Mouse (Mus musculus) ovary, postnatal 36 days (tissue): ENCODE data around the gene Wls.

Experiments used
- DNase-seq: peaks from one replicate; pipeline ENCODE4 v3.0.0; 2022; ENCODE audit warnings: low spot score, mixed read lengths

Wls gene

DNA sequence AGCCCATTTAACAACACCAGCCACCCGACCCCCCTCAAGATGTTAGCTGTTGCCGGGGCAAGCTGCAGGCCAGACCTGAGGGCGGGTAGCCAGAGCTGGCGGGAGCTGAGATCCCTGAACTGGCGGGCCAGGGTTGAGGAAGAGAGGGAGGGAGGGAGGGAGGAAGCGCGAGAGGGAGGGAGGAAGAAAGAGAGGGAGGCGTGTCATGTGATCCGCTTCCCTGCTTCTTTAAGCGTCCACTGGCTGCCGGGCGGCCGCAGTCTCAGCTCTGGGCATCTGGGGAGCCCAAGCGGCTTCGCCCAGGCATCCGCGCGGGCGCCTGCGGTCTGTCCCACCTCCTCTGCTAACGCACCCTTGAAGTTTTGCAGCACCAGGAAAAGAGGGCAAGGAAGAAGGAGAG lies at the start of gene Wls:
Gene Wls (plus strand): TSS at position 192 of the 400 bp plus-strand sequence.
- DNase-seq: peak; percentile 72

DNA sequence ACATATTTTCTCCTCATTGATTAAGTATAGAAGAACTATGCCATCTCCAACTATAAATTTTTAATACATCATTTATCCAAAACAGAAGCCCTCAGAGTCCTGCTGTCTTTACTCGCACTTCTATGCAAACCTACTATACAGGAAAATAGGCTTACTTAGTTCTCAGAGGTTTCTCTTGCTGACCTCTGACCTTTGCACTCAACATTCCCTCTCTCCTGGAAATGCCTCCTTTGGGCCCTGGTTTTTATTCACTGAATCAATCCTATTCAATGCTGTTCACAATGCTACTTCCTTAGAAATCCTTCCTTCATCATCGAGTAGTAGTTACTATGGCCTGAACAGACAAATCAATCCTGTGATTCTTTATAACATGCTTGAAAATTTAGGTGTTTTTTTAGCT lies 49.7 kb upstream of the Wls start:
- DNase-seq: no peak

DNA sequence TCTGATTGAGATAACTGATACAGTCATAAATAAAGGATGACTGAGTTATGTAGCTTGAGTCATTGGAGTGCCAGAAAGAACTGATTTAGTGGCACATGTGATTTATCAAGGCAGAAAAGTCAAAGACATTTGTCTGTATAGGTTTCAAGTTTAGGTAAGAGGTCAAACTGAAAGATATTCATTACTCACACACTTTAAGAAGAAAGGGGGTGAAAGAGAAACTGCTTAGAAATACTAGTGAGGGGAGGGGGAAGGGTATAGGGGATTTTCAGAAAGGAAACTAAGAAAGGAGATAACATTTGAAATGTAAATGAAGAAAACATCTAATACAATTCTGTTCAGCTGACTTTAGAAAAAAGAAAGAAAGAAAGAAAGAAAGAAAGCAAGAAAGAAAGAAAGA lies 7.9 kb upstream of the Wls start:
- no peak for DNase-seq

DNA sequence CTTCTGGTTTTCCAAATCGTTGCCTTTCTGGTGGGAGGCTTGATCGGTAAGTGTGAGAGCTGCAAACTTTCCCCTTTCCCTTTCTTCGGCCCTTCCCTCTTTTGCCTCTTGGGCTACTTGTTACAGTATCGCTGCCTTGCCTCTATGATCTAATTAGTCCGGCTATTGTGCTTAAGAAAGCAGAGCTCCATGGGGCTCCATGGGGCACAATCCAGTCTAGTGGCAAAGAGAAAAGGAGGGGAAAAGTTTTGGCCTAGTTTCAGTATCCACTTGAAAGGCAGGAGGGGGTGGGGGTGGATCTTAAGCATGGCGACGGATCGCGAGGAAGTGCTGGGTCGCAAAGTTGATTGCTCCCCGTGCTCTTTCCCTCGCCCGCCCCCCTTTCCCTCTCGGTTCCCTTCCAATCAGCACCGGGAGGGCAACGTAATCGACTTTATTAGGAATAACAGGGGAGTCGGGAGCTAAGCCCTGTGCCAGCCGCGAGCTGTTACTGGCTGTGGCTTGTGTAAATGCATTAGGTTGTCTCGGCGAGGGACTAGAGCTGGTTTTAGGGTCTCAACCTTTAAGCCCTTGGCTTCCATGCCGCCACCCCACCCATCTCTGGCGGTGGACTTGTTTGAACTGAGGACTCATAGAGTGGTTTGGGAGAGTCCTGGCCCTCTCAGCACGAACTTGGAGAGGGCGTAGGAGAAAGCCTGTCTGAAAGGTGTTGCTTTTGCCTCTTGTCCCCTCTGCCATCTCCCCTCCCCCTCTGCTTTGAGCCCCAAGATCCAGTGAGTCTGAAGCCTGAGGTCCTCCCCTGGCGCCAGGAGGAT lies 737 bp downstream of the Wls start:
- peak; percentile 61 for DNase-seq

DNA sequence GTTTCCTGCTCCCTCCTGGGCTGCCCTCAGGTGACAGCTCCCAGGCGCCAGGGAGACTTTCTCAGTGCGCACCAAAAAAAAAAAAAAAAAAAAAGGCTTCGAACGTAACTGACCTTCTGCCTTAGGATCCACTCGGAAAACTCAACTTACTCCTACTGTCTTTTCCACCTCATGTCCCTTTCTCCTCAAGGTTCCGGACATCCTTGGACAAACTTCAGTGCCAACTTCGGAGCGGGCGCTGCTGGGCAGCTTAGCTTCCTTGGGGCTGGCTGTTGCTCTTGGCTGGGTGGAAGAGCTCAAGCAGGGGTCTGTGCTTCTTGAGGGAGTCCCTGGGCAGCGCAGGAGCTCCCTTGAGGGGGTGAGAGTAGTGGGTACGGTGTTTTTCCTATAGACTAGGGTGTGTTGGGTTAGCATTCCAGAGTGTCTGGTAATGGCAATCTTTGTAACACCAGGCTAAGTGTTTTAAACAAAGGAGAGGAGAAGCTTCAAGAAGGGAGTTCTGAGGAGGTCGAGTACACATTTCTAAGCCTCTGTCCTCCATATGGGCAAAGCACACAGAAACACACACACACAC lies 1.4 kb downstream of the Wls start:
- DNase-seq: peak; percentile 21

DNA sequence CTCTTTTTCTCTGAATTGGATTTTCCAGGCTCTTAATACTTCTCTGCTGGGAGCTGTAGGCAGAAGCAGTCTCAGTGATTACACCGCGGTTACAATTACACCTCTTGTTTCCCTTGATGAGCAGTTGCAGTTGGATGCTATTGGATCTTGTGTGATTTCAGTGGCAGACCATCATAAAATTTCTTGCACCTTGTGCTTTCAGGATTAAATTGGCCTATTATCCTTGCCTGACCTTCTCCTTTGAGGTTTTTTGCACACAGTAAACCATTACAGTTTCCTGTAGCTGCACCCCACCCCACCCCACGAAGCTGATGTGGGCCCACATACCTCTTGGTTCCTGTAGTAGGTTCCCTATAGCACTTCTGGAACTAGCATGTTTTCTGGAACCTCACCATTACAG lies 2.0 kb downstream of the Wls start:
- DNase-seq: no peak

DNA sequence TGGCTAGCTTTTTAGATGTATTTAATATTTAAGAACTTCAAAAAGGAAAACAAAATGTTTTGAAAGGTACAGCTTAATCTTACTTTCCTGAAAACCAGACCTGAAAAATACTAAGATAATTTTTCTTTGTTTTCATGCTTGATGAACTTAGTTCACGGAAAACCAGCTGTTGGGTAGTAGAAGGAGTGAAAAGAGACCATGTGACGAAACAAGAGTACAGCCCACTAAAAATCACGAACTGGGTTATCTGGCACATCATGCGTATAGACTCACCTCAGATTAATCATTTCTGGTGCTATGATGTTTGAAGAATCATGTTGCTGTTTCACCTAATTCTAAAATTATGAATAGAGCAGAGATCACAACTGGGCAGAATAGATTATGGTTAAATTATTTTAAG lies 3.7 kb downstream of the Wls start:
- DNase-seq: no peak

DNA sequence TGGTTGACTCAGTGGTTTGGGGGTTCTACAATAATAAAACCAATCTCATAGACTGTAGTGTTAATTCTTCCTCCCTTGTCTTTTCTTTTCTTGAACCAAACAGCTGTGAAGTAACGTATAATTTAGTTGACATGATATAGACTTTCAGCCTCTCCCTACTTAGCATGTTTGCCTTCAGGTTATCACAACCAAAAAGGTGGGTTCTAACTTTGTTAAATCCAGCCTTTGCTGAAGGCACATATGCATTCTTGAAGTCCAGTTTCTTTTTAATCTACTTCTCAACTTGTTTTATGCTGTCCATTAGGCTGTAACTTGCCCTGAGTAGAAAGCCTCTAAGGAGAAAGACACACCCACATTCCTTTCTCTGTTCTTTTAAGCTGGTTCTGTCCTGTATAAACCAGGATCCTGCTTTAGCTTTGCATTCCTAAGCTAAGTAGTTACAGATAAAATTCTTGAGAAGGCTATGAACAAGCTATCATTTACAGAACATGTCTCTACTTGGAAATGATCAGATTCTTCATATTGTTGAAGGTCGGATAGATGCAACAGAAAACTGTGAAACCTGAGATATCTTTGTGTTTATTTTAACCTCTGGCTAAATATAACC lies 8.0 kb downstream of the Wls start:
- no peak for DNase-seq

DNA sequence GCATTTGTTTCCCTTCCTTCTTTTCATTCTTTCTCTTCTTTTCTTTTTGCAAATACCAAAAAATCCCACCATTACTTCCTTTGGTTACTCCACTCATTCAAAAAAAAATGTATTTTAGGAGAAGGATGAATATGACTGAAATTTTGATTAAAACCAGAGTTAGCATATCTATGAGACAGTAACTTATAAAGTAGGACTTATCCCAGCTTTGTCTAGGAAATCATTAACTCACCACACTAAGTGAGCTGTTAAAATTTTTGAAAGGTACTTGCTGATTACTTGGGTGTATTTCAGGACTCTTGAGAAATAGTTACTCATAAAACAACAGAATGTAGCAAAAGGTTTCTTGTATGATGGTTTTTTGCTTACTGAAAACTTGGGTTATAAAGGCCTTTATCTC lies 8.7 kb downstream of the Wls start:
- no peak for DNase-seq

DNA sequence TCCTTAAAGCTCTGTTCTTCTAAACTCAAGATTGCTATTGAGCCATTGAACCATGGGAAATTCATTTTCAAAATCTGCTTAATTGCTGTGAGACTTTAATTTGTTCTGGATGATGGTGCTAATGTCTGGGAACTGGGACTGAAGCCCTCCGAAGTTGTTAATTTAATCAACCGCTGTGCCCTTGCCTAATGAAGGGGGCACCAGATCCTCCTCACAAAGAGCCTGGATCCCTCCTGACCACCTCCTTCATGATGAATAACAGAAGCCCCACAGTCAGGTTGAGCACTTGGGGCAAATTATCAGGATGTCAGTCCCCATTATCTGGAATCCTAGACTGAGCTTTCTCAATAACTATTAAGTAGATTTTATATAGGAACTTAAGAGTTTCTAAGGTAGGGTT lies 12.0 kb downstream of the Wls start:
- no peak for DNase-seq

DNA sequence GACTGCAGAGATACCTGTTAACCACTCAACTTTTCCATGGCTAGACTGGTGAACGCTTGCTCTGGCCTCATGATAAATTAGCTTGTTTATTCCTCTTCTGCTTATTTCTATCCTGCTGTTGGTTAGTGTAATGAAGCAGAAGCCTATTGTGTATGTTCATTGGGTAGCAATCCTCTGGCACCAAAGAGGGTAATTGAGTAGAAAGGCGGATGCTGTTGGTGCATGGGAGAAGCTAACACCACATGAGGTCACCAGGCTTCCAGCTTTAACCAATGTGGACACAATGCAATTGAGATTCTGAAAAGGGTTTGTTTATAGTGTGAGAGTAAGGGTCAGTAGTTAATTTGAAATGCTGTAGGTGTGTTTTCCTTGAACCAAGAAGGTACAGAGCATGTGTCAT lies 12.5 kb downstream of the Wls start:
- no peak for DNase-seq

DNA sequence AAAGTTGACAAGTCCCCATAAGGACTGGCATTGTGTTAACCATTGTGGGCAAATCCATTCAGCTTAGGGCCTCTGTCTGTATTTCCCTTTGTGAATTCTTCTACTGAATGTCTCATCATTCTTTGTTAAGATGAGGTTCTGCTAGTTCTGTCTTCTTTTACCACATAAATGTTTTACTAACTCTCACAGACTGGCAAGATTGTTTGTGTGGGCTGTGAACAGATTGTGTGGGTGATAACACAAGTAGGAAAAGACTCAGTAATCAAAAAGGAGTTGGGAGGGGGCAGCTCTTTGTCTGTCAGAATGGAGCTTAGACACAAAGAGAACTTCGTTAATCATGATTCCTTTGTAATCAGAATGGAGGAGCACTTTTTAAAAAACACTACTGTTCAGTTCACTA lies 17.6 kb downstream of the Wls start:
- no peak for DNase-seq

DNA sequence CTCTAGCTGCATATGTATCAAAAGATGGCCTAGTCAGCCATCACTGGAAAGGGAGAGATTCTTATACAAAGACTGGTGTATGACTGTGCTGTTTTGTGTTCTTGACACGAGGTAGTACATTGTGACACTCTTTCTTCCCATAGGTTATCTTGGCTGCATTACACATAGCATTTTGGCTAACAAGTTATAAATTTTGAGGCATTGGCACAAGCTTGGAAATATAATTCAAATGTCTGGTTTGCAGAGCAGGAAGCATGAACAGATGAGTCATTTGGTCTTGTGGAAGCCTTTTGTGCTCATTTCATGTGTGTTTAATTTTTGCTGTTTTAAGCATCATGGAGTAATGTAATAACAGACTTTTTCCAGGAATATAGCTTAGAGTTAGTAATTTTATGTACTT lies 26.2 kb downstream of the Wls start:
- DNase-seq: no peak

DNA sequence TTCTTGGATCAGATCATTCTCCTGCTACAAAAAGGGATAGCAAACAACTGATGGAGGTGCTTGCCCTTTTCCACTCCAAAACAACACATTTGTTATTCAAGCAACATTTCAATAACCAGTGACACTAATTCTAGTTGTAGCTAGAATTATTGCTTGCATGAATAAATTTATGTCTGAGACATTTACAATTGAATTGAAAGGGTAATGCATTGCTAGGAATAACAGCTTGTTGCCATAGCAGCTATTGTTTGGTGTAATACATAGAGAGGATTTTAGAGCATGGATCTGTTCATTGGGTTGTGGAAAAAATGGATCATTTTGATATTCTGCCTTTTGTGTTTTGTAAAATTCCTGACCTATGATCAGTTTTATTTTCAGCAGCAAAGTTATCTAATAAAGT lies 39.5 kb downstream of the Wls start:
- DNase-seq: no peak

DNA sequence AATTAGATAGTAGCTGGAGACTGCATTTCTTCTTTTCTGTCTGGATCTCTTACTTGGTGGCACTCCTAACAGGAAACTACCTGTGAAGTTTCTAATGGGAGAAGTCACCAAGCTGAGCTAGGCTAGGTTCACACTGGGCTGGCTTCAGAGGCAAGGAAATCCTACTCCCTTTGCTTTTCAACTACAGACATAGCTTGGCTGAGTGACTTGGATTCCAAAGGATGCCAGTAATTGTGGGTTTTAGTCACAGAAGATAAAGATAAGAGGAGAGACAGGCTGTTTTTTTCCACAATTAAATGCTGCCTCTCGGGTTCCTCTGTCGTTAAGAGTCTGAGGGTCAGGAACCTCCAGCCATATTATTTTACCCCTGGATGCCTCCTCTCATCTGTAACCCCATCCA lies 43.9 kb downstream of the Wls start:
- no peak for DNase-seq

DNA sequence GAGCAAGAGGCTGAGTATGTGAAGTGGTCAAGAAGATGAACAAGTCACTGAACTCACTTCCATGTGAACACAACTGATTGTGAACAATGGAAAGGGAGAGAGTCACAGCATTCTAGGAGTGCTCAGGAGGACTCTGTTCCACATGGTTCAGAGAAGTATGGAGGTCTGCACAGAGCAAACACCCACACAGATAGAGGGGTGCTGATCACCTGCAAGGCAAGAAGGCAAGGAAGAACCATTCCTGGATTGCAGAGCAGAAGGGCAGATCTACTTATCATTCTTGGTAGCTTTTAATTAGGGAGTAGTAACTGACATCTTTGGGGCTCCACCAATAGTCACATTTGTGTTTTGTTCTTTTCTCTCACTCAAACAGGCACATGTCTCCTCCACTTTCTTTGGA lies 45.3 kb downstream of the Wls start:
- no peak for DNase-seq

DNA sequence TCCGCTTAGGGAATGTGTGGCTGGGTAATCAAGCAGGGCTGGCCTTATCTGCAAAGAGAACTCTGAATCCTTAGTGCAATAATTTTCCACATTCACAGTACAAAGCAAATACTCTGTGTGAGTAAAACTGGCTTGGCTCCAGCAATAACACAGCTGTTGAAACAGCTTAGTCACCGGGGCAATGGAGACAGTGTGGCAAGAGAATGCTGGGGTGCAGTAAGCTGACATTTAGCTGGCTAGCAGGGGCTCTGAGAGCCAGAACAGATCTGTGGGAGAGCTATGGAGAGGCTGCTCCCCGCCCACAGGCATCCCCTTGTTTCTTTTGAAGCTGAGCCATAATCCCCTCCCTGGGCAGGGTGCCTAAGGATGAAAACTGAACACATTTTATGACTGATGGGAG lies 45.8 kb downstream of the Wls start:
- peak; percentile 39 for DNase-seq

DNA sequence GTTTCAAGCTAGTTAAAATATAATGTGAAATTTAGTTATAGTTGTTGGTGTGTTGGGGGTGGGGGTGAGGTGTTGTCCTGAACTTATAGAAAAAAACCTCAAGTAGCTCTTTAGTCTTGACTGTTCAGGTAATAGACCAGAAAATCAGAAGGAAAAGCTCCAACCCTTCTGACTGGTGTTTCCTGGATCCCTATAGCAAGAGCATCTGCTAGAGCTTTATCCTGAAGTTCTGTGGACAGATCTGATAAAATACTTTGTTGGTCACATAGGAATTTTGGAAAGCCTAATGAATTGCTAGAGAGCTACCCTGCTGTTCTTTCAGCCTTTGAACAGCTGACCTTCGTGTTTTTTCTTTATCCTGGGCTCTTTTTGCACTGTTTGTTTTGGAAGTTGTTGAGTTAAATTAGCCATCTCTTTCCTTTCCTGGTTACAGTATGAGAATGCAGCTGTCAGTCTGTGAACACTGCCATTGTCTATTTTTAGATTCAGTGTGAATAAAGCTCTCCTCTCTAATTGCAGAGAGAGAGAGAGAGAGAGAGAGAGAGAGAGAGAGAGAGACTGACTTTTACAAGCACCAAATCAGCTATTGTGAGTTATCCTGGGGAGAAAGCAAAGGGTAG lies 46.4 kb downstream of the Wls start:
- DNase-seq: no peak

DNA sequence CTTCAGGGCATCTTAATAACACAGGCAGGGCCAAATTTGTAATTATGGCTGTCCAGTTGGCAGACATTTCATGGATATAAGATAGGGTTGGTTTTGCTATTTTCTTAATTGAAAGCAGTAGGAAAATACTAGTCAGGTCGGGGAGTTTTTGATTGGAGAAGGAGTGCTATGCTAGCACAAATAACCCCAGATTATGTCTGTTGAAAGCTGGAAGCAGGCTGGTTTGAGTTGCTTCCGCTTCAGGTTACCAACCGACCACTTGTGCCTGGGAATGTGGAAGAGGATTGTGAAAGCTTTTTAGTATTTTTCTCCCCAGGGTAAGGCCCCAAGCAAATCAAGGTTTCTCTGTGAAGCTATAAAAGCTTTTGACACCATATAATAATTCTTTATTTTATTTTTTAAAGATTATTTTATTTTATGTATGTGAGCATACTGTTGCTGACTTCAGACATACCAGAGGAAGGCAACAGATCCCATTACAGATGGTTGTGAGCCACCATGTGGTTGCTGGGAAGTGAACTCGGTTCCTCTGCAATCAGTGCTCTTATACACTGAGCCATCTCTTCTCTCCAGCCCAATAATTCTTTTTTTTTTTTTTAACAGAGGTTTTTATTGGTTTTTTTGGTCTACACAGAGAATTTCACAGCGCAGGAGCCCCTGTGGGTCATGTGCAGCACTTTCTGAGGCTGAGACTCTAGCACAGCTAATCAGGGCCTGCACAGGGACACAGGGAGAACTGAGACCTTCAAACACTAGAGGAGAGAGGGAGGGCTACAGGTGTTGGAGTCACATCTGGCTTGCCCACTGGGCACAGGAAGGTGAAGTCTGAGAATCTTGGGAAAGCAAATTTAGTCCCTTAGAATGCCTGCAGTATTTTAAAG lies 50.9 kb downstream of the Wls start:
- DNase-seq: no peak

DNA sequence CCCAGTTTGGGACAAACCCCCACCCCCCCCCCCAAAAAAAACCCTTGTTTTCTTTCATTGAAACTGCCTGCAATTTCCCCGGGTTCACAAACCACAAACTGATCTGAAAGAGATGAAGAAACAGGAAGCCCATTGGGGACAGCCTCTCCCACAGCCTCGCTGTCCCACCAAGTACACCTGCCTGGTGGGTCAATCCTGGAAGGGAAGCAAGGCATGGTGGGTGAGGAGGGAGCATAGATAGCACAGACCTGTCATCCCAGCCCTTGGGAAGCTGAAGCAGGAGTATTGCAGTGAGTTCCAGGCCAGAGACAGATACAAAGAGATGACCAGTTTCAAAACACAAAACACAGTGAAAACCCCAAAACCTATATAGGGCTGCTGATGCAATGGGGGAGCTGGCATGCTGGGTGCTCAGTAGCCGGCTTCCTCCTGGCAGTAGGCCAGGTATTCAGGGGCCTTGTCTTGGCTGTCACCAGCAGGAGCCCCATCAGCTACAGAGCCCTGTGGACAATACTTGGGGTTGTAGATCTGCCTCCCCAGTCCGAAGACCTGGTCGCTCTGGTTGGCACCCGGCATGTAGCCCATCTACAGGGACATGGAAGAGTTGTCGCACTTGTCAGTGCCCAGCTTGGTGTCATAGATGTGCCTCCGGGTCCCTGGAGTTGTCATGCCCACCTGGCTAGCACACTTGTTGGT lies 51.7 kb downstream of the Wls start:
- no peak for DNase-seq

DNA sequence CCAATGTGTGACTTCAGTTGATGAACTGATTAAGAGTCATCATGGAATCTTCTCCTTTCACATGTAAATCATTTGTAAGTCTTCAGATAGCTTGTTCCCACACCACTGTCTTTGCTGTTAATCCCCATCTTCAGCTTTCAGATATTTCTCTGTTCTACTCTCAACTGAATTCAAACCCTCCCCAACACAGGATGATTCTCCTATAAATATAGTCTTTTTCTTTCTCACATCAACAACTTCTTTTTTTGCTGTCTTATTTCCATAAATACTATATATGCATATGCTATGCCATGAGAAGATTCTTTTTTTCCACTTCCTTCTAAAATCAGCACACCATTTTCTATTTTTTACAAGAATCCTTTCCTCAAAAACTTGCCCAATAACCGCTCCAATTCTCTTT lies 67.9 kb downstream of the Wls start:
- no peak for DNase-seq
